ENCODE assay signal across 11 mouse cellular contexts in genomic region chrX:12858757-12859156, GRCm38 (mm10).
A peak's percentile ranks its signal among the peaks of the same experiment; 100 is the strongest.
DNase-seq lines count a peak whose midpoint lies in the region; ATAC-seq and TF ChIP-seq lines count a peak whose summit lies in the region.
"Had no signal": no experiment of that assay in that cellular context is flagged by ENCODE, and none has a peak within 500 bp of the region (broad histone marks: within the 10 kb centered on the region; RNA-seq: fewer than 3 reads in every experiment).

No protein-coding gene starts in this region.

- no peak for TF ChIP-seq CTCF in bone marrow macrophage, adult 2 months (IDR thresholded peaks at IDR 0.05; ENCODE audit: low read depth, low read length)
- no peak for TF ChIP-seq CTCF in forebrain, postnatal 0 days (IDR thresholded peaks at IDR 0.05; ENCODE audit: low read depth)

- H3K27me3 ChIP-seq in heart, embryonic 16.5 days (ENCODE audit: control insufficient read depth, insufficient read depth, low read length) = no peaks in the 10 kb centered on the region; the same call in 1 of the 2 replicates
- H3K27me3 ChIP-seq in forebrain, postnatal 0 days (ENCODE audit: insufficient read depth, low read length) = no peaks in the 10 kb centered on the region
- no peaks in the 10 kb centered on the region for H3K27me3 ChIP-seq in midbrain, embryonic 12.5 days

- no peak overlapping the region for H3K9ac ChIP-seq in heart, embryonic 16.5 days (ENCODE audit: low read length)
- H3K9ac ChIP-seq in forebrain, postnatal 0 days = 0 out of 2 replicates have a peak overlapping the region, but pooled peaks have one; percentile 51
- H3K9ac ChIP-seq in midbrain, embryonic 12.5 days (replicated peaks) = no peak overlapping the region

- H3K36me3 ChIP-seq in heart, embryonic 16.5 days (ENCODE audit: control insufficient read depth, insufficient read depth) = no peaks in the 10 kb centered on the region
- no peaks in the 10 kb centered on the region for H3K36me3 ChIP-seq in forebrain, postnatal 0 days (ENCODE audit: insufficient read depth)
- no peaks in the 10 kb centered on the region for H3K36me3 ChIP-seq in midbrain, embryonic 12.5 days
- H3K36me3 ChIP-seq: heart, embryonic 10.5 days had no signal

- H3K4me2 ChIP-seq in heart, embryonic 16.5 days (ENCODE audit: low read depth, low read length) = peak overlapping the region; percentile 61; the same call in 1 of the 2 replicates
- H3K4me2 ChIP-seq in forebrain, postnatal 0 days (ENCODE audit: low read depth) = 0 out of 2 replicates have a peak overlapping the region, but pooled peaks have one; percentile 49
- no peak overlapping the region for H3K4me2 ChIP-seq in midbrain, embryonic 12.5 days (replicated peaks)

- H3K4me1 ChIP-seq in heart, embryonic 16.5 days (ENCODE audit: control insufficient read depth, insufficient read depth, low read length) = peaks cover 2% of the 10 kb centered on the region; the same call in 1 of the 2 replicates
- peaks cover 11% of the 10 kb centered on the region for H3K4me1 ChIP-seq in bone marrow macrophage, adult 2 months (ENCODE audit: control insufficient read depth, insufficient read depth, low read length)
- H3K4me1 ChIP-seq in forebrain, postnatal 0 days (ENCODE audit: insufficient read depth) = no peaks in the 10 kb centered on the region
- H3K4me1 ChIP-seq in midbrain, embryonic 12.5 days = peaks cover 3% of the 10 kb centered on the region; the same call in 1 of the 2 replicates
- H3K4me1 ChIP-seq: heart, embryonic 10.5 days had no signal

- H3K27ac ChIP-seq in heart, embryonic 16.5 days (ENCODE audit: low read length) = no peak overlapping the region; the same call in 1 of the 2 replicates
- peak overlapping the region; percentile 73; the same call in 1 of the 2 replicates for H3K27ac ChIP-seq in bone marrow macrophage, adult 2 months (ENCODE audit: insufficient read depth, low read depth, low read length)
- peak overlapping the region; percentile 94 for H3K27ac ChIP-seq in forebrain, postnatal 0 days (ENCODE audit: low read depth, low read length)
- peak overlapping the region; percentile 85 for H3K27ac ChIP-seq in midbrain, embryonic 12.5 days (replicated peaks)

- no peak overlapping the region; the same call in 1 of the 2 replicates for H3K4me3 ChIP-seq in heart, embryonic 16.5 days (ENCODE audit: low read length)
- no peak overlapping the region for H3K4me3 ChIP-seq in bone marrow macrophage, adult 2 months (ENCODE audit: insufficient read depth, low read length)
- H3K4me3 ChIP-seq in forebrain, postnatal 0 days (ENCODE audit: low read depth, low read length) = no peak overlapping the region
- no peak overlapping the region for H3K4me3 ChIP-seq in midbrain, embryonic 12.5 days

- H3K9me3 ChIP-seq in heart, embryonic 16.5 days (replicated peaks; ENCODE audit: control insufficient read depth, low read length) = no peaks in the 10 kb centered on the region
- no peaks in the 10 kb centered on the region for H3K9me3 ChIP-seq in forebrain, postnatal 0 days (ENCODE audit: low read length)
- no peaks in the 10 kb centered on the region for H3K9me3 ChIP-seq in midbrain, embryonic 12.5 days
- H3K9me3 ChIP-seq: heart, embryonic 10.5 days had no signal

- DNase-seq in heart, adult 18-20 months = no peak
- no peak for DNase-seq in forebrain, postnatal 0 days
- no peak for DNase-seq in cerebellum, adult 11-12 months
- no peak for DNase-seq in cerebellum, adult 11 months
- DNase-seq: right cerebral cortex, postnatal 25 days; thymus, postnatal 25 days had no signal

- WGBS in heart, embryonic 16.5 days = 51% methylated on average over 2 of the region's 2 CpGs
- WGBS in forebrain, postnatal 0 days = 36% methylated on average over 2 of the region's 2 CpGs
- WGBS in midbrain, embryonic 12.5 days = 53% methylated on average over 2 of the region's 2 CpGs

- ATAC-seq in heart, embryonic 16.5 days (replicated peaks; ENCODE audit: extremely low read depth, insufficient read depth, low FRiP score) = no peak
- ATAC-seq in forebrain, postnatal 0 days = peak; percentile 8
- ATAC-seq in midbrain, embryonic 12.5 days (ENCODE audit: low FRiP score, low read depth) = 0 out of 2 replicates have a peak, but pooled peaks have one; percentile 17
- ATAC-seq in erythroid progenitor cell, adult 5-6 weeks (replicated peaks; ENCODE audit: low FRiP score, poor library complexity, severe bottlenecking) = no peak

- TF ChIP-seq POLR2A in bone marrow macrophage, adult 2 months (IDR thresholded peaks at IDR 0.05; ENCODE audit: borderline replicate concordance, low read depth, low read length) = no peak

Comparison
In these comparisons a context has a peak if more than half of its experiments do, and no peak if none do; other contexts are left out.
1. ATAC-seq: peak in forebrain, postnatal 0 days (single experiment) and midbrain, embryonic 12.5 days (single experiment); none in heart, embryonic 16.5 days (single experiment) and erythroid progenitor cell, adult 5-6 weeks (single experiment).